Mouse (Mus musculus): ENCODE data around the gene Slc51a.

- TF ChIP-seq CTCF (IDR thresholded peaks at IDR 0.05; ENCODE audit: low read depth) (no peak), EP300 (optimal IDR thresholded peaks at IDR 0.05) (no peak)
Measured at GRCm38 (mm10) chr16:32463426-32463825, 24.3 kb downstream of the Slc51a start.
